Mouse (Mus musculus): ENCODE data around the gene Osbpl11. TPM values are rescaled to one million over a fixed set of nuclear protein-coding genes. Genes with fewer than 3 reads are reported as not detected.
A peak's percentile ranks its signal among the peaks of the same experiment; 100 is the strongest.
"Not testable (repeated sequence)": the region's sequence is repeated elsewhere in the genome, so short reads cannot be mapped to it uniquely, and the experiment has no call there.

Gene Osbpl11
- polyA plus RNA-seq, 1 experiment: 14.1 TPM

DNA sequence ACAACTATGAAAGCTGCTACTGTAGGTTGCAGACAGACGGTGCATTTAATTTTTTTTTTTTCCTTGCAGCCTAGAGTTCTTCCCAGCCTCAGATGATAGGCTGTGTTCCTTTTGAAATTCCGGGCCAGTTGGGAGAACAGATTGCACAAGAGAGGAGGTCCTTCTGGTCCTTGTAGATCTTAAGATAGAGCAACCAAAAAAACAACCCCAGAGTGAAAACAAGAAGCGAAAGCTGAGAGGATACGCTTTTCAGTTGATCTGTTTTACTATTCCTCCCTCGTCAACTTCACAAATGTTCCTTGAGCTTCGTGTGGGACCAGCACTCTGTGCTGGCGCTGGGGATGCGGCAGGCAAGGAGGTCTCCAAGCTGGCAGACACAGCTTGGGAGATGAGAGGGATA, 33.3 kb upstream of the Osbpl11 start:
- DNase-seq: no peak
- Histone ChIP-seq H3K4me3 (ENCODE audit: insufficient read depth, low read depth, low read length) (no peak overlapping the region), H3K27me3 (replicated peaks; ENCODE audit: control insufficient read depth, insufficient read depth, low read length) (no peaks in the 10 kb centered on the region), H3K36me3 (ENCODE audit: control insufficient read depth, insufficient read depth, low read length) (no peaks in the 10 kb centered on the region), H3K27ac (ENCODE audit: insufficient read depth, low read depth, low read length) (no peak overlapping the region), H3K4me1 (ENCODE audit: control insufficient read depth, insufficient read depth, low read length) (no peaks in the 10 kb centered on the region; the same call in 1 of the 2 replicates)
- WGBS: 49% methylated on average over 8 of the region's 8 CpGs
- TF ChIP-seq POLR2A (IDR thresholded peaks at IDR 0.05; ENCODE audit: low read depth, low read length) (no peak), CTCF (conservative IDR thresholded peaks at IDR 0.05; ENCODE audit: insufficient read depth, insufficient read length, low read depth, low read length) (no peak)

DNA sequence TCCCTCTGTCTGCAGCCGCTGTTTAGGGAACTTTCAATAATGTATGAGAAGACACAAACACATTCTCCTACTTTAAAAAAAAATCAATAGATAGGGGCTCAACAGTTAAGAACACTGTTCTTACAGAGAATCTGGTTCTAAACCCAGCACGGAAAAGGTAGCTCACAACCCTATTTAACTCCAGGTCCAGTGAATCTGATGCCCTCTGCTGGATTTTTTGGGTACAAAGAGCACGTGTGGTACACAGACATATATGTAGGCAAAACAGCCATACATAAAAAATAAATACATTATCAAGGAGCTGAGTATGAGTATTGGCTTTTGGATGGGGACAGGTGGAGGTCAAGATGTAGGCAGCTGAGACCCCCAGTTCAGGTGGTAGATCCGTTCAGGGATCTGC, 29.9 kb upstream of the Osbpl11 start:
- TF ChIP-seq CTCF (conservative IDR thresholded peaks at IDR 0.05; ENCODE audit: insufficient read depth, insufficient read length, low read depth, low read length) (0 out of 2 replicates have a peak, but pooled peaks have one; percentile 21), POLR2A (IDR thresholded peaks at IDR 0.05; ENCODE audit: low read depth, low read length) (no peak)
- Histone ChIP-seq H3K4me1 (ENCODE audit: control insufficient read depth, insufficient read depth, low read length) (no peaks in the 10 kb centered on the region), H3K27ac (ENCODE audit: insufficient read depth, low read depth, low read length) (no peak overlapping the region), H3K4me3 (ENCODE audit: insufficient read depth, low read depth, low read length) (no peak overlapping the region), H3K36me3 (ENCODE audit: control insufficient read depth, insufficient read depth, low read length) (no peaks in the 10 kb centered on the region), H3K27me3 (replicated peaks; ENCODE audit: control insufficient read depth, insufficient read depth, low read length) (no peaks in the 10 kb centered on the region)
- peak; percentile 55 for DNase-seq
- WGBS: 44% methylated on average over 4 of the region's 4 CpGs

DNA sequence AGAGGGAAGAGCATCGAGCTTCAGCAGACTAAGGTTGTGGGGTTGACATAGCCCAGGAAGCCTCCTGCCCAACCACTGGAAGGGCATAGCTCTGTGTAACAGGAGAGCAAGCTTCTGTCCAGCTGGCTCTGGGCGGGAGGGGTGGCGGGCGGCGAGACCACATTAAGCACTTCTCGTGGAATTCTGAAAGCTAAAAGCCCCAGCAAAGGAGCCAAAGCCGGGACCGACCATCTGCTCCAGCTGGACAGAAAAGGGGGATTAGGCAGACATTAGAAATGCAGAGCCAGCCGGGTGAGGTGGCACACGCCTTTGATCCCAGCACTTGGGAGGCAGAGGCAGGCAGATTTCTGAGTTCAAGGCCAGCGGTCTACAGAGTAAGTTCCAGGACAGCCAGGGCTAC, 26.9 kb upstream of the Osbpl11 start:
- no peak overlapping the region for H3K27ac ChIP-seq (ENCODE audit: insufficient read depth, low read depth, low read length)
- TF ChIP-seq CTCF (conservative IDR thresholded peaks at IDR 0.05; ENCODE audit: insufficient read depth, insufficient read length, low read depth, low read length): no peak
- WGBS: 89% methylated on average over 11 of the region's 11 CpGs
- no peak for DNase-seq
- no peaks in the 10 kb centered on the region for H3K27me3 ChIP-seq (replicated peaks; ENCODE audit: control insufficient read depth, insufficient read depth, low read length)
- H3K4me3 ChIP-seq (ENCODE audit: insufficient read depth, low read depth, low read length): no peak overlapping the region
- no peaks in the 10 kb centered on the region for H3K4me1 ChIP-seq (ENCODE audit: control insufficient read depth, insufficient read depth, low read length)
- no peaks in the 10 kb centered on the region for H3K36me3 ChIP-seq (ENCODE audit: control insufficient read depth, insufficient read depth, low read length)

- H3K27ac ChIP-seq (ENCODE audit: insufficient read depth, low read depth, low read length): no peak overlapping the region
- WGBS: 92% methylated on average over 14 of the region's 14 CpGs
- no peak for DNase-seq
- H3K4me3 ChIP-seq (ENCODE audit: insufficient read depth, low read depth, low read length): no peak overlapping the region
- H3K4me1 ChIP-seq (ENCODE audit: control insufficient read depth, insufficient read depth, low read length): no peaks in the 10 kb centered on the region
- TF ChIP-seq CTCF (conservative IDR thresholded peaks at IDR 0.05; ENCODE audit: insufficient read depth, insufficient read length, low read depth, low read length) (no peak), POLR2A (IDR thresholded peaks at IDR 0.05; ENCODE audit: low read depth, low read length) (no peak)
- H3K27me3 ChIP-seq (replicated peaks; ENCODE audit: control insufficient read depth, insufficient read depth, low read length): no peaks in the 10 kb centered on the region
- no peaks in the 10 kb centered on the region for H3K36me3 ChIP-seq (ENCODE audit: control insufficient read depth, insufficient read depth, low read length)
Measured at GRCm38 (mm10) chr16:33158590-33159071, 26.2 kb upstream of the Osbpl11 start.

- Histone ChIP-seq H3K27ac (ENCODE audit: insufficient read depth, low read depth, low read length) (no peak overlapping the region), H3K4me1 (ENCODE audit: control insufficient read depth, insufficient read depth, low read length) (no peaks in the 10 kb centered on the region), H3K27me3 (replicated peaks; ENCODE audit: control insufficient read depth, insufficient read depth, low read length) (no peaks in the 10 kb centered on the region), H3K36me3 (ENCODE audit: control insufficient read depth, insufficient read depth, low read length) (no peaks in the 10 kb centered on the region), H3K4me3 (ENCODE audit: insufficient read depth, low read depth, low read length) (no peak overlapping the region)
- DNase-seq: no peak
- TF ChIP-seq POLR2A (IDR thresholded peaks at IDR 0.05; ENCODE audit: low read depth, low read length) (no peak), CTCF (conservative IDR thresholded peaks at IDR 0.05; ENCODE audit: insufficient read depth, insufficient read length, low read depth, low read length) (no peak)
- WGBS: 96% methylated on average over 2 of the region's 2 CpGs
Measured at GRCm38 (mm10) chr16:33159363-33159762, 25.5 kb upstream of the Osbpl11 start.

- TF ChIP-seq CTCF (conservative IDR thresholded peaks at IDR 0.05; ENCODE audit: insufficient read depth, insufficient read length, low read depth, low read length) (no peak), POLR2A (IDR thresholded peaks at IDR 0.05; ENCODE audit: low read depth, low read length) (no peak)
- H3K36me3 ChIP-seq (ENCODE audit: control insufficient read depth, insufficient read depth, low read length): no peaks in the 10 kb centered on the region
- H3K27me3 ChIP-seq (replicated peaks; ENCODE audit: control insufficient read depth, insufficient read depth, low read length): no peaks in the 10 kb centered on the region
- WGBS: 67% methylated on average over 13 of the region's 13 CpGs
- no peaks in the 10 kb centered on the region for H3K4me1 ChIP-seq (ENCODE audit: control insufficient read depth, insufficient read depth, low read length)
- no peak overlapping the region for H3K27ac ChIP-seq (ENCODE audit: insufficient read depth, low read depth, low read length)
- DNase-seq: no peak
- no peak overlapping the region for H3K4me3 ChIP-seq (ENCODE audit: insufficient read depth, low read depth, low read length)
Measured at GRCm38 (mm10) chr16:33163330-33164090, 21.4 kb upstream of the Osbpl11 start.

DNA sequence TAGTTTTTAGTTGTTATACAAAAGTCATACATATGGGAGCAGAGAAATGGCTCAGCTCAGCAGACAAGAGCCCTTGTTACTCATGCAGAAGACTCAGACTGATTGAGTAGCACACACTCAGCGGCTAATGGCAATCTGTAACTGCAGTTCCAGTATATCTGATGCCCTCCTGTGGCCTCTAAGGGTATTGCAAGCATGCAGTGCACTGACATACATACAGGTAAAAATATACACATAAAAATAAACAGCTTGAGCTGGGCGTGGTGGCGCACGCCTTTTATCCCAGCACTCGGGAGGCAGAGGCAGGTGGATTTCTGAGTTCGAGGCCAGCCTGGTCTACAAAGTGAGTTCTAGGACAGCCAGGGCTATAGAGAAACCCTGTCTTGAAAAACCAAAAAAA, 18.6 kb upstream of the Osbpl11 start:
- H3K4me1 ChIP-seq (ENCODE audit: control insufficient read depth, insufficient read depth, low read length); H3K36me3 ChIP-seq (ENCODE audit: control insufficient read depth, insufficient read depth, low read length); H3K4me3 ChIP-seq (ENCODE audit: insufficient read depth, low read depth, low read length); H3K27ac ChIP-seq (ENCODE audit: insufficient read depth, low read depth, low read length); H3K27me3 ChIP-seq (replicated peaks; ENCODE audit: control insufficient read depth, insufficient read depth, low read length): not testable (repeated sequence)
- TF ChIP-seq CTCF (conservative IDR thresholded peaks at IDR 0.05; ENCODE audit: insufficient read depth, insufficient read length, low read depth, low read length): peak; percentile 39
- 73% methylated on average over 6 of the region's 6 CpGs for WGBS
- peak; percentile 55 for DNase-seq
